Mouse (Mus musculus): ENCODE measurements around the gene Rab6b. TPM values are rescaled to one million over a fixed set of nuclear protein-coding genes. Genes with fewer than 3 reads are reported as not detected.

Gene Rab6b
- polyA plus RNA-seq, 1 experiment from 2014 or later = 4.3 TPM

- Histone ChIP-seq H3K9me3 (ENCODE audit: control insufficient read depth) (no peaks in the 10 kb centered on the region), H3K9ac (ENCODE audit: low read depth, low read length) (no peak overlapping the region), H3K4me3 (ENCODE audit: low read depth, low read length) (no peak overlapping the region), H3K27ac (ENCODE audit: low read depth, low read length) (no peak overlapping the region), H3K36me3 (ENCODE audit: control insufficient read depth, insufficient read depth) (no peaks in the 10 kb centered on the region), H3K4me1 (replicated peaks; ENCODE audit: control insufficient read depth, insufficient read depth, low read length) (no peaks in the 10 kb centered on the region), H3K4me2 (replicated peaks; ENCODE audit: low read depth) (no peak overlapping the region), H3K27me3 (replicated peaks; ENCODE audit: control insufficient read depth, insufficient read depth, low read length) (no peaks in the 10 kb centered on the region)
- 67% methylated on average over 5 of the region's 5 CpGs for WGBS
- no peak for TF ChIP-seq CTCF (IDR thresholded peaks at IDR 0.05; ENCODE audit: low read depth)
- ATAC-seq = no peak
Observed at GRCm38 (mm10) chr9:103145351-103145750, 33.8 kb downstream of the Rab6b start.

GRCm38 (mm10) chr9:103146257-103146656, 34.7 kb downstream of the Rab6b start:
- no peak for ATAC-seq
- WGBS = 93% methylated on average over 10 of the region's 10 CpGs
- Histone ChIP-seq H3K4me3 (ENCODE audit: low read depth, low read length) (no peak overlapping the region), H3K4me1 (replicated peaks; ENCODE audit: control insufficient read depth, insufficient read depth, low read length) (no peaks in the 10 kb centered on the region), H3K36me3 (ENCODE audit: control insufficient read depth, insufficient read depth) (no peaks in the 10 kb centered on the region), H3K4me2 (replicated peaks; ENCODE audit: low read depth) (no peak overlapping the region), H3K9me3 (ENCODE audit: control insufficient read depth) (no peaks in the 10 kb centered on the region), H3K27ac (ENCODE audit: low read depth, low read length) (no peak overlapping the region), H3K9ac (ENCODE audit: low read depth, low read length) (no peak overlapping the region), H3K27me3 (replicated peaks; ENCODE audit: control insufficient read depth, insufficient read depth, low read length) (no peaks in the 10 kb centered on the region)
- no peak for TF ChIP-seq CTCF (IDR thresholded peaks at IDR 0.05; ENCODE audit: low read depth)

- H3K4me1 ChIP-seq (replicated peaks; ENCODE audit: control insufficient read depth, insufficient read depth, low read length) = no peaks in the 10 kb centered on the region
- TF ChIP-seq CTCF (IDR thresholded peaks at IDR 0.05; ENCODE audit: low read depth) = no peak
- H3K9me3 ChIP-seq (ENCODE audit: control insufficient read depth) = no peaks in the 10 kb centered on the region
- no peak overlapping the region for H3K4me2 ChIP-seq (replicated peaks; ENCODE audit: low read depth)
- no peak overlapping the region for H3K27ac ChIP-seq (ENCODE audit: low read depth, low read length)
- H3K9ac ChIP-seq (ENCODE audit: low read depth, low read length) = no peak overlapping the region
- WGBS = 63% methylated on average over 9 of the region's 9 CpGs
- H3K4me3 ChIP-seq (ENCODE audit: low read depth, low read length) = no peak overlapping the region
- ATAC-seq = no peak
- no peaks in the 10 kb centered on the region for H3K27me3 ChIP-seq (replicated peaks; ENCODE audit: control insufficient read depth, insufficient read depth, low read length)
- H3K36me3 ChIP-seq (ENCODE audit: control insufficient read depth, insufficient read depth) = no peaks in the 10 kb centered on the region
Observed at GRCm38 (mm10) chr9:103146703-103147102, 35.1 kb downstream of the Rab6b start.

GRCm38 (mm10) chr9:103147103-103147502, 35.5 kb downstream of the Rab6b start:
- no peaks in the 10 kb centered on the region for H3K9me3 ChIP-seq (ENCODE audit: control insufficient read depth)
- H3K27ac ChIP-seq (ENCODE audit: low read depth, low read length) = no peak overlapping the region
- H3K4me3 ChIP-seq (ENCODE audit: low read depth, low read length) = no peak overlapping the region
- no peak overlapping the region for H3K9ac ChIP-seq (ENCODE audit: low read depth, low read length)
- no peak for ATAC-seq
- no peaks in the 10 kb centered on the region for H3K36me3 ChIP-seq (ENCODE audit: control insufficient read depth, insufficient read depth)
- no peak overlapping the region for H3K4me2 ChIP-seq (replicated peaks; ENCODE audit: low read depth)
- TF ChIP-seq CTCF (IDR thresholded peaks at IDR 0.05; ENCODE audit: low read depth) = no peak
- H3K4me1 ChIP-seq (replicated peaks; ENCODE audit: control insufficient read depth, insufficient read depth, low read length) = no peaks in the 10 kb centered on the region
- no peaks in the 10 kb centered on the region for H3K27me3 ChIP-seq (replicated peaks; ENCODE audit: control insufficient read depth, insufficient read depth, low read length)
- WGBS = 77% methylated on average over 13 of the region's 13 CpGs

- H3K4me1 ChIP-seq (replicated peaks; ENCODE audit: control insufficient read depth, insufficient read depth, low read length) = no peaks in the 10 kb centered on the region
- no peak overlapping the region for H3K4me2 ChIP-seq (replicated peaks; ENCODE audit: low read depth)
- H3K27me3 ChIP-seq (replicated peaks; ENCODE audit: control insufficient read depth, insufficient read depth, low read length) = no peaks in the 10 kb centered on the region
- ATAC-seq = no peak
- WGBS = 78% methylated on average over 12 of the region's 12 CpGs
- TF ChIP-seq CTCF (IDR thresholded peaks at IDR 0.05; ENCODE audit: low read depth) = no peak
- no peak overlapping the region for H3K27ac ChIP-seq (ENCODE audit: low read depth, low read length)
- H3K9ac ChIP-seq (ENCODE audit: low read depth, low read length) = no peak overlapping the region
- no peaks in the 10 kb centered on the region for H3K36me3 ChIP-seq (ENCODE audit: control insufficient read depth, insufficient read depth)
- no peak overlapping the region for H3K4me3 ChIP-seq (ENCODE audit: low read depth, low read length)
- H3K9me3 ChIP-seq (ENCODE audit: control insufficient read depth) = no peaks in the 10 kb centered on the region
Observed at GRCm38 (mm10) chr9:103149074-103149799, 37.6 kb downstream of the Rab6b start.

GRCm38 (mm10) chr9:103153286-103153685, 41.7 kb downstream of the Rab6b start:
- H3K9me3 ChIP-seq (ENCODE audit: control insufficient read depth) = no peaks in the 10 kb centered on the region
- no peak overlapping the region for H3K4me2 ChIP-seq (replicated peaks; ENCODE audit: low read depth)
- no peak overlapping the region for H3K27ac ChIP-seq (ENCODE audit: low read depth, low read length)
- no peak for TF ChIP-seq CTCF (IDR thresholded peaks at IDR 0.05; ENCODE audit: low read depth)
- no peak overlapping the region for H3K4me3 ChIP-seq (ENCODE audit: low read depth, low read length)
- 78% methylated on average over 5 of the region's 5 CpGs for WGBS
- no peaks in the 10 kb centered on the region for H3K36me3 ChIP-seq (ENCODE audit: control insufficient read depth, insufficient read depth)
- H3K4me1 ChIP-seq (replicated peaks; ENCODE audit: control insufficient read depth, insufficient read depth, low read length) = no peaks in the 10 kb centered on the region
- no peak overlapping the region for H3K9ac ChIP-seq (ENCODE audit: low read depth, low read length)
- H3K27me3 ChIP-seq (replicated peaks; ENCODE audit: control insufficient read depth, insufficient read depth, low read length) = no peaks in the 10 kb centered on the region
- ATAC-seq = no peak

Data from intestine, postnatal 0 days (tissue).